Mouse (Mus musculus): ENCODE measurements around the gene Fars2.
"Not testable (repeated sequence)": the region's sequence is repeated elsewhere in the genome, so short reads cannot be mapped to it uniquely, and the experiment has no call there.

The Fars2 gene

DNA sequence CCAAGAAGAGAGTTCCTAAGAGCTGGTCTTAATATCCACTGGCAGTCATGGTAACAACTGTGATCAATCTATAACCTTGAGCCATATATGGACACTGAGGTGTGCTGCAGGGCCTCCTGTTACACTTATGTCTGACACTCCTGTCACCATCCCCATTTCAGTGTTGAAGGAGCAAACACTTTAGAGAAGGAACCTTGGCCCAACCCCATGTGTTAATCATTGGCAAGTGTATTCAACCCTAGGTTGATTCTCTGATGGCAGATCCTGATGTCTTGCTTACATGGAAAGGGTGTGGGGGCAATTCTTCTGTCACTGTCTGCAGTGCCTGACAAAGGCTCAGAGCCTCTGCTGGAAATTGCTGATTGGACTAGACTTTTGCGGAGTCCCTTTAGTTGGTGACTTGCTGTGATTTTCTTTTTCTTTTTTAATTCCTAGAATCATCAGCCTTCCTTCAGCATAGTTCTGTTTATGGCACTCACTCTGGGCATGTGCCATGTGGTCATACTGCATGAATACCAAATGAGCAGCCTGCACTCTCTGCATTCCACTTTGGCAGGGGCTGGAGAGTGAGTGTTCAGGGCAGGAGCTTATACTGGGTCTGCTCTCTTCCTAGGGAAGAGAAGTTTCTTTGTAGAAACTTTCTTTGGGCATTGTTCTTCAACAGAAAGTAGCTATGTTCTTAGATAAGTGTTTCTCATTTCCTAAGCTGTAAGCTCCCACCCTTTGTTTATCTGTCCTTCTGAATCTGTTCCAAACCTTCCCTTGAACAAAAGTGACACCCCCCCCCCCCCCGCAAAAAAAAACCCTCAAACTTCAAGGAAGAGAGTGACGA is 181.0 kb downstream of the Fars2 start:
- DNase-seq: peak; percentile 41

DNA sequence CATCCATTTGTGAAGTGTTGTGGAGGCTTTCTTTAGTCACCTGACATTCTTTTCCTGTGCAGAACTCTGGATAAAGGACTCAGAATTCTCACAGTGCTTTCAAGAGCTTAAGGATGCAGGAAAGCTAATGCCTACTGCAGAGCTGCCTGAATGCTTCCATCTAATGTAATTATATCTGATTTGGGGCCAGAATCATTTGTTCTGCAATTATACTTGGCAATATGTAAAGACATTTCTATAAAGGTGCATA is 181.5 kb downstream of the Fars2 start:
- DNase-seq: no peak

DNA sequence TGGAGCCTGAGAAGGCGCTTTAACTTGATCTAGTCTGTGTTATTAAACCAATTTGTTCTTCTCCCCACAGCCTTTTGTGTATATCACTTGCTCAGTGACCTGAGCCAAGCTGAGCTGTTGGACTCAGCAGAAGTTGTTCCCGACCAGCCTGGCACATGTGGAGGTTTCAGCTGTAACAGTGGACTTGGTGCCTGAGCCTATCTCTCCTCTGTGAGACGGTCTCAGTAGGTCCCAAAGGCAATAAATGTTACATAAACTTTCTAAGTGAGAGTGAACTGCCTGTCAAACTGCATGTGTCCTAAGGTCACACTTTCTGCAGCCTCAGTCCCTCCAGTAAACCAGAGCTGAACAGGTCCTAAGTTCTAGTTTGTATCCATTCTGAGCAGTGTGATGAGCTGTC is 185.6 kb downstream of the Fars2 start:
- DNase-seq: peak; percentile 36

DNA sequence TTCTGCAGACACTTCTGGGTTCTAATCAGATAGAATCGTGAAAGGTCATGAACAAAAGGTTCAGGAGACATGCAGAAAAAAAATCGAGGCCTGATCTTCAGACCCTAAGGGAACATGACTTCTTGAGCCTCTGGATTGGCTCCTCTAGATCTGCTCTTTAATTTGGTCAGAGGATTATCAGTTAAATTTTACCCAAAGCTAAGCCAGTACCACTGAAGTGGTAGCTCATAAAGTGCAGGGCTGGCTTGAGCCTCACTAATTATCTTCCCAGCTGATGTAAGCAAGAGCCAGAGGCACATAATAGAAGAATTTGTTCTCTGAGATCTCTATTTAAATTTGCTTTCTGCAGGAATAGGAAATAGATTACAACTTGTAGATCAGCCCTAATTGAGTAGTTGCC is 188.1 kb downstream of the Fars2 start:
- DNase-seq: no peak

DNA sequence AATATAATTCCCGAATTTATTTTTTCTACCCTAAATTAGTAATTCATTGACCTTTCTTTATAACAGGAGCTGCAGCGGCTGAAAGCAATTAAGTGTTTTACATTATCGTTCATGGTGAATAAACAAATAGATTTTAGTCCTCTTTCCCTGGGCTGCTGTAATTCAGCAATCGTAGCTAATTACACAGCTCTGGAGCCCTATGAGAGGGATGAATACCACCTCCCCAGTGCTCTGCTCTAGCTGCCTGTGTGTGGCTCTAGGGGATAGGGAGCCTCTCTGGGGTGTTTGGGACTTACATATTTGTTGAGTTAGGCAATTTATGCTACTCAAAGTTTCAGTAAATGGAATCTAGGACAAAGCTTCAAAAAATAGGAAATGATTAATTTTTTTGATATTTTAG is 190.2 kb downstream of the Fars2 start:
- no peak for DNase-seq

DNA sequence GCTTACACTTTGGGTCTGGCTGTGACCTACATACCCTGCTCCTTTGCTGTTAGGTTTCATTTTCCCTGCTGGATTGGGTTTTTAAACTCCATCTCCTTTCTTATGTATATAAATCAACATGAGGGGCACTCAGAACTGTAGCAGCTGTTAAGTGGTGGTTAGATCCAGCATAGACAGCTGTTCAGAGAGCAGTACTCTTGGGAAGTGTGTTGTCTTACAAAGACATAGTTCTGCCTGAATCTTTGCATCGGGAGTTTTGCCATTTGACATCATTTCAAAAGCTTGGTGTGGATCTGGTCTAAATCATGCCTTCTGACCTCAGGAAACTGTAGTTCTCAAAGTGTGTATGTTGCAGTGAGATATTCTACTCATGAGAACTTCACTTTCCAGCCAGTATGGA is 191.9 kb downstream of the Fars2 start:
- DNase-seq: no peak

DNA sequence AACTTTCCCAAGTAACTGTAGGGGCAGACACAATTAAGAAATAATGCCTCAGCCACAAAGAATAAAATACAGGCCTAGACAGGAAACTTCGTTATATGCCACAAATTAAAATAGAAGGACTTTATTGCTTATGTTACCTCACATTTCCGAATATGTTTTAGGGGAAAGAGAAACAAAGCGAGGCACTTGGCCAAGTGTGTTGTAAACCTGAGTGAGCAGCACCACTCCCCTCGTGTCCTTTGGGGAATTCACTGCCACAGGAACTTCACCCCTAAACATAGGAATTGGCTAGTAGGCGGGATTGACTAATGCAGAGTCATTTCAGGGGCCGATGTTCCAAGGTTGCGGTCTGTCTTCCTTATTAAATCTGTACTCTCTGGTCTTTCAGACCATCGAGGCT is 197.0 kb downstream of the Fars2 start:
- DNase-seq: no peak

DNA sequence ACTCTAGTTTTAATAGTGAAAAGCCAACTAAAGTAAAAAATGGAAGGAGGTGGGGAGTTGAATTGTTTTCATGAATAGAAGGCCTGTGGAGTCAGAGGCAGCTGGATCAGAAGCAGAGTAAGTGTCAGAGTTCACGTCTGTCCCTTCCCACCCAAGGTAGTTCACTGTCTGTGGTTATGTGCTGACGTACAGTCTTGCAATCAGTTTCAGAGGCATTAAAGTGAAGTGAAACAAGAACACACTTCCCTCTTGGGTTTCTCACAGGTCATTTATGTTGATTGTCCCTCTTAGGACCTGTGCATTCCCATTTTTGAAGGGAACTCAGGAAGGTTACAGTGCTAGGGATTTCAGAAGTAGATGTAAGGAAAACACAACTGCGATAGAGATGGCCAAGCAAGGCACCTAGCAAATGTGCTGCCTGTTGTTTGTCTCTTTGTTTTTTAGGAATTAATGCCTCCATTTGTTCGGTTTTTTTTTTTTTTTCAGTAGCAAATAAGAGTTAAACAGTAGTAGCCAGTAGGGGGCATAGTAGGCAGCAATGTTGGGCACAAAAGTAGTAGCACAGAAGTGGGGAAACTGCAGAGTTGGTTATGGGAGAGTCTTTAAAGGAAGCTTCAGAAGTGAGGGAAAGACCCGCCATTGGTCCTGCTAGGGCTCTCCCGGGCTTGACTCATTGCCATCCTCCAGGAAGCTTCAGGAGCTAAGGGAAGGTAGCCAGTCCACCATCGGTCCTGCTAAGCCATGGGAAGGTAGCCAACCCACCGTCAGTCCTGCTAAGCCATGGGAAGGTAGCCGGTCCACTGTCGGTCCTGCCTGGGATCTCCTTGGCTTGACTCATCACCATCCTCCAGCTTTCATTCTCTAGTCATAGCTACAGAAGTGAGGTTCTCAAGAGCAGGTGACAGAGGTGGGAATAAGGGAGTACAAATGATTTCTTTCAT is 197.9 kb downstream of the Fars2 start:
- no peak for DNase-seq

DNA sequence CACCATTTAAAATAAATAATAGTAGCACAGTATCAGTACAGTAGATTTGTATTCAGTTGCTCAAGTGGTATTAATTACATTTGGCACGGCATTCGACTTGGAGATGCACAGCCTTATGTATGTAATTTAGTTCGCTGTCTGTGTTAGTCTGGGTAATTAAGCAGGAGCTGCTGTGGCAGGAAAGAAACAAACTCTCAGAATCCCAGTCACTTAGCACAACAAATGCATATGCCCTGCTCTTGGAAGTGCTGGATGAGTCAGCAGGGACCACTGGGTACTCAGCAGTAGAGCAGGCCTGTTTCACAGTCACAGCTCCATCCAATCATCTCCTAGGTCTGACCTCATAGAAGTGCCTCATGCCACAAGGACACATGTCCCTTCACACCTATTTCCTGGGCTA is 200.6 kb downstream of the Fars2 start:
- no peak for DNase-seq

DNA sequence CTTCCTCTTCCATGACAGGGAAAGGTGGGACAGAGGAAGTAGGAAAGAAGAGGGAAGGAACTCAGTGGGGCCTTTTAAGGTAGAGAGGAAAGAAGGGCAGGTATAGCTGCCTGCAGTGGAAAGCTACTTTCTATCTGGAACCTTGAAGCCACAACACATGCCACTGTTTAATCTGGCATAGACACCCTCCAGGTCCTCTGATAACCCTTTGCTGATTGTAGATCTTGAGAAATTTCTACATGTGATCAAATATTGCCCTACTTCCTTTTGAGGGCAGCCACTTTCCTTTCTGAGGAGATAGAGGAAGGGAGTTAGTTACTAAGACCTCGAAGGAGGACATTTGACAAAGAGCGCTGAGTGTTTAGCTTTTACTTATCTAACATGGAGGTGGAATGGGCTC is 207.4 kb downstream of the Fars2 start:
- DNase-seq: no peak

DNA sequence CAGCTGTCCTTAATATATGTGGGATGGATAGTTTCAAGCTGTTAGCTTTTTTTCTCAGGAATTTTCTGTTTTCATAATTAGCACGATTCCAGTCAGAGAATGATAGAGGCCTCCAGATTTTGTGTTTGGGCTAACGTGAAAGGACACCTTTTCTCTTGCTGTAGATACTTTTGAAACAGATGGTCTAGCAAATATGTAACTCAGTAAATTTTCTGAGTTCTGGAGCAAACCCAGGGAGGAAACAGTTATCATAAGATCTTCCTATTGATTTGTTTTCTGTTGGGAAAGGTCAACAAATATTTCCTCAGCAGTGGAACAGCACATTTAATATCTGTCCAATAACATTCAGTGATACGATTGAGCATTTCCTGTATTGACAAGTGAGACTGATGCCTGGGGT is 209.3 kb downstream of the Fars2 start:
- no peak for DNase-seq

DNA sequence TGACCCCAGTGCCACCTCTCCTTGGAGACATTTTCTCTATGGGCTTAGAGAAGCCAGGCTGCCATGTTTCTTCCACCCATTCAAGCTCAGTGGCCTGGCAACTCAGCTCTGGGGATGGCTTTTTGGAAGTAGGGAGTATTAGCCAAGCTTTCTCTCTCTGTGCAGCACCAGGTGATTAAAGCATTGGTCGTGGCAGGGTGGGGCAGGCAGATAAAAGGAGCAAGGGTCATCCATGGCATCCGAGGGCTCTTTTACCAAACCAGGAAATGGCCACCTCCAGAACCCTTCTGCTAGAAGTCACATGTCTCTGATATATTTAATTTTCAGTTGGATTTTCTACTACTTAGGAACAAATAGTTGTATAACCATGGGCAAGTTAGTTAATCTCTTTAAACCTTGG is 212.7 kb downstream of the Fars2 start:
- no peak for DNase-seq

DNA sequence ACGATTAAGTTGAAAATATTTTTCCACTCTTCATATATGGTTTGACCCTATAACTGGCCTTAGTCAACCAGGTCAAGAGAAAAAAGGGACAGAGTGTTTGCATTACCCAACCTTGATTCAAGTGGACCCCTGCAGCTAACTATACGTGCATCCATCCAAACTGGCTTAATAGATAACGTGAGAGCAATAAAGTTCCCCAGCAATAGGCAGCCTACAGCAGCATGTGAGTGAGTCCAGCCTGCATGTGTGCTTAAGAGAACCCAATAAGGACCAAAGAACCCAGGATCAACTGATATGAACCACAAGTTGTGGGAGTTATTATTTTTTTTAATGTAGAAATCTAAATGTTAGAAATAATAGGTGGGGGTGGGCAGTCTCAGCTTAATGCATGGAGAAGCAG is 213.3 kb downstream of the Fars2 start:
- no peak for DNase-seq

DNA sequence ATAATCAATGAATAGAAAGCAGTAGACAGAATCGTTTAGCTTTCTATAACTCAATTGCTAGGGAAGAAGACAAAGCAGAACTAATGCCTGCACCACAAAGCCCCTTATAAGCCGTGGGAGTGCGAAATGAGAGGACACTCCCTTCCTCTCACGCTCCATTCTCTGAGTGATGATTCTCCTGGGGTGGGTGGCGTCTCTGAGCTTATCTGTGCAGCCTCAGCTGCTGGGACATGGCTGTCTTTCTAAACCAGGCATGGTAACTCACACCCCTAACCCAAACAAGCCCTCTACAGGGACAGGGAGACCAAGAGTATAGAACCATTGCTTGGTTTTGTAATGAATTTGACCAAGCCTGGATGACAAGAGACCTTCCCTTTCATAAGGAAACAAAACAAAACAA is 217.5 kb downstream of the Fars2 start:
- DNase-seq: no peak

DNA sequence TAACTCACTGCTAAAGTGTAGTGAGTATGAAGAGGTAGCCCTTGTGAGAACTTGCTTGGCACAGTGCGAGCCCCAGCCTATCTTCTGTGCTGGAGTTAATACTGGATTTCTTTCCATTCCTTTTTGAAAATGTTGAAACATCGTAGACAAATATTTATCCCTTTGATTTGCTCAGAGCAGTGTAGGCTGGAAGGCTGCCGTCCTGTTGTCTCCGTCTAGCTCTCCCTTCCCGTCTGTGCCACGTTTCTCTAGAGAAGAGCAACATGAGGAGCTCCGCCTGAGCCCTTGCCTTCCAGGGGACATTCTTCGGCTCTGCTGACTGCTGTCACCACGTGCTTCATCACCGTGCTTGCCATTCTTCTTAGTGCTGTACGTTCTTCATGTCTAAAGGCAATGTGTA is 234.3 kb downstream of the Fars2 start:
- no peak for DNase-seq

DNA sequence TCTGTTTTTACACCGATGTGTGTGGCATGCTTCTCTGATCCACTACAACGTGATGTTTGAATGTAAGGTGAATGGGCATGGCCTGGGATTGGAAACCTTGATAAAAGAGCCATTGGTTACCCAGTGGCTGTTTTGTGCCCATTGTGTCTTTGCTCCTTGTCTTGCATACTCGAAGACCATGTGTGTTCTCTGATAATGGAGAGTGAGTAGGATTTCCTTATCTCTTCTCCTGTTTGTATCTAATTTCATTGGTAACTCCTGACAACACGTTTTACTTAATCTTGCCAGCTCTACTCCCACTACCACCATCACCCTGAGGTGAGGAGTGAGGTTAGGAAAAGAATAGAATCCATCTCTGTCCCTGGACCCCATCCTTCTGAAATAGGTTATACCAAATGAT is 240.3 kb downstream of the Fars2 start:
- DNase-seq: no peak

DNA sequence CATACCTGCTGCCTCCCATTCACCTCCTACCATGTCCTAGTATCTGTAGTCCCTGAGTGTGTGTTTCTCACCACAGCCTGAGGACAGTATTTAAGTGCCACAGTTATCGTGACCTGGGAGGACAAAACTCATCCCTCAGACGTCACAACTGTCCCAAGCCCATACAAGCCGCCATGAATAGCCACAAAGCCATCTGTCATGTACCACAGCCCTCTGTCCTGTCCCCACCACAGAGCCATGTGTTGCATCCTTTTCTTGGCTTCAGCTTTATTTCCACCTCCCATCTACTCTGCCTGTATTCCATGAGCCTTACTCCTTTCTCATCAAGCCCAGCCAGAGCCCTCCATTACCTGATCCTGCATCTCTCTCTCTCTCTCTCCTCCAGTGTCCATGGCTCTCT is 244.2 kb downstream of the Fars2 start:
- DNase-seq: no peak

DNA sequence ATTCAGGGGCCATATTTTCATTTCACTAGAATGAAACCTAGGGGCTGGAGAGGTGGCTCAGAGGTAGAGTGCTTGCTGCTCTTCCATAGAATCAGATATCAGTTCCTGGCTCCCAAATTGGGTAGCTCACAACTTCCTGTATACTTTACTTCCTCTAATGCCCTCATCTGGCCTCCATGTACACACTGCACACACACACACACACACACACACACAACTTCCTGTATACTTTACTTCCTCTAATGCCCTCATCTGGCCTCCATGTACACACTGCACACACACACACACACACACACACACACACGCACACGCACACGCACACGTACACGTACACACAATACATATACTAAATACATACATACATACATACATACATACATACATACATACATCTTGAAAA is 248.5 kb downstream of the Fars2 start:
- not testable (repeated sequence) for DNase-seq

DNA sequence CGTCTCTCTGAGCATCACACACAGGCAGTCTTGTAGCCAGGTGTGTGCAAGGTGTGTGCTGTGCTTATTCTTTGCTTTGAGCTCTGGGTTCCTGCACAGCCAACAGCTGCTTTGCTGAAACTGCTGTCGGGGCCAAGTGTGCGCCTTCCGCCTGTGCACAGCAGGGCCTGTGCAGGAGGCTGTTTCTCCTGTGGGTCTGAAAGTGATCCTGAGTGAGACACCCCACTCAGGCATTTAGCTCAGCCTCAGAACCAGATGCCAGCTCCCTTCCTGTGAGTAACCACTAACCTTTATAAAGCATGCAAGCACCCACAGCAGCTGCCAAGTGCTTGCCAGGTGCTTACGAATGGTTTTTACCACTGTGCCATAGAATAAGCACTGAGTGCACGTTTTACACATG is 249.1 kb downstream of the Fars2 start:
- DNase-seq: no peak

DNA sequence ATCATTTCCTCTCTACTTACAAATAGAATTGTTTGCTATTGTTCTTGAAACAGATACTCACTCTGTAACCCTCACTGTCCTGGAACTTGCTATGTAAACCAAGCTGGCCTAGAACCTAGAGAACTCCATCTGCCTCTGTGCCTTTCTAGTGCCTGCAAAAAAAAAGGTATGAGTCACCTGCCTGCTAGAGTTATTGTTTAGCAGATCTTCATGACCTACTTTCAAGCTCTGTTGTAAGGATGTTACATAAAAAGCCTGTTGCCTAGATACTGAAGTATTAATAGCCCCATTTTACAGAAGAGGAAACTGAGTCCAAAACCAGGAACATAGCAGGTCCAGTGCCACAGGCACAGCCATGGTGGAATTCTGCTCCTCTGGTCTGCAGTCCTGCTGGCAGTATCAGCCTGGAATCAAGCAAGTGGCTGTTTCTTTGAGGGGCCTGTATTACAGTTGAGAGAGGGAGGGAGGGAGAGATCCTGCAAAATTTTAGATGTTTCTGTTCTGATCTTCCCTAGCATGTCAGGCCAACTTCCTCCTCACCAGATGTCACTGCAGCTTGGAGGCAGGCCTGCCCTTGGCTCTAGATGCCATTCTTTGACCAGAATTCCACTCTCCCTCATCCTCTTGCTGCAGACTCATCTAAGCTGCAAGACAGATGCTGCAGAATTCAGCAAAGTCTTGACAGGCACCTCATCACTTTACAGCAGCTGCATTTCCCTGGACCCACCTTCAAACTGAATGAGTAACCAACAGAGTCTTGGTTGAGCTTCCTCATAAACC is 250.7 kb downstream of the Fars2 start:
- DNase-seq: no peak

DNA sequence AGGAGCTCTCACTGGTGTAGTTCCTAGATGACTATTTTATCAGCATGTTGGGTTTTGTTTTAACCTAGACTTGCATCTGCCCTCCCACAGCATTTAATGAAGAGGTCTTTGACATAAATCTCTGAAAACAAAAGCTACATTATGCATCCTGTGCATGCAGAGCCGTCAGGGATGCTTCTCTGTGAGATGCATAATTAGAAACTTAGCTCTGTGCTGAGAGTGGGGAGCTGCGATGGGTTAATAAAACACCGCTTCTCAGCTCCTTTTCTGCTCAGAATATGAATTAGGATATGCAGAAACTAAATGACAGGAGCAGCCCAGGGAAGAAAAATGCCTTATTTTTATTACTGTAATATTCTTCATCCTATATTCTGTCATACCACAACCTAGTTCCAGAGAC is 251.6 kb downstream of the Fars2 start:
- no peak for DNase-seq

DNA sequence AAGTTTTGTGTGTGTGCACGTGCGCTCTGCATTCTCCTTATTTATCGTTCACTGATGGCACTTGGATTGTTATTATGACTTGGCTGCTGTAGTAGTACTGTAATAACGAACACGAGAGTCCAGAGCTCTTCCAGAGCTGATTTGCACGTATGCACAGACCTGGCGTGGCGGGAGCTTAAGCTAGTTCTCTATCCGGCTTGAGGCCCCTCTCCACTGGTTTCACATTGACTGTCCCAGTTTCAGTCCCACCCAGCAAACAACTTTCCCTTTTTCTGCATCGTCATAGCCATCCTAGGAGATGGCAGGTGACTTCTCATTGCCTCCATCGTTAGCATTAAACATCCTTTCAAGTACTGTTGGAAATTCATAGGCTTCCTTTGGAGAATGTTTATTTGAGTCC is 252.2 kb downstream of the Fars2 start:
- no peak for DNase-seq

DNA sequence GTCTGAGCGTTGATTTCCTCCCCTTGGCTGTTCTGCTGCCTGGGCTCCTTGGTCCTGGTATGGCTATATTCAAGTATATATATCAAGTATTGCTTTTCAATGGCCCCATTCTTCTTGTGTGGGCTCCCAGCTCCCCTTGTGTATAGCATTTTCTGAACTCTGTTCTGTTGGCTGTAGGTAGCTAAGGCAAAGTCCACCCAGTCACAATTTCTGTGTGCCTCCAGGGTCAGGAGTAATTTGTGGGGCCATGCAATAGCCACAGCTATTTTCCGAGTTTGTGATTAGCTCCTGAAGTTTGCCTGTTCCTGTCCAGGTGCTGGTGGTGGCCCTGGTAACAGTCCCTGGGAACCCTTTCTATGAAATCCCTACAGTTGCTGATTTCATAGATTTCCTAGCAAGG is 266.0 kb downstream of the Fars2 start:
- DNase-seq: no peak

DNA sequence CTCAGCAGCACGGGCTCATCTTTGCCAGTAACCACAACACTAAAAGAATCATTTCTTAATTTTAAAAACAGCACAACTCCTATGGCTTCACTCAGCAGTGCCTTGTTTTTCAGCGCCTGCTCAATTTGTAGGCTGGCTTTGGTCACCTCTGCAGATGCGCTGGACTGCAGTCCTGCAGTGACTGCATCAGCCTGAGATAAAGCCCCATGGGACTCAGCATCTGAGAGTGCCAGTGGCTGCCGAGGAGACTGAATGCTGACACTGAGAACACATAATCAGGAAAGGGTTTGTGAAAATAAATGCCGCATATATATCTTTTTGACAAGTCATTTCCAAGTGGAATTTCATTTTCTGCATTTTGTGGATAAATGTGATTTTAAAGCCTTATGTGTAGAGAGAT is 268.9 kb downstream of the Fars2 start:
- DNase-seq: no peak

All from kidney, postnatal 14 days (tissue).